Mouse (Mus musculus) liver, postnatal 0 days (tissue): ENCODE results near the gene Ebf3.

Source experiments
- CTCF ChIP-seq: sonication (generic); IDR thresholded peaks from 2 replicates; pipeline ENCODE4 v1.5.1; 2016; ENCODE audit warnings: antibody characterized with exemption, low read depth
- EP300 ChIP-seq: IDR thresholded peaks from 2 replicates; pipeline ENCODE4 v1.6.1; 2016; ENCODE audit warnings: antibody characterized with exemption, low read depth, mild to moderate bottlenecking

DNA sequence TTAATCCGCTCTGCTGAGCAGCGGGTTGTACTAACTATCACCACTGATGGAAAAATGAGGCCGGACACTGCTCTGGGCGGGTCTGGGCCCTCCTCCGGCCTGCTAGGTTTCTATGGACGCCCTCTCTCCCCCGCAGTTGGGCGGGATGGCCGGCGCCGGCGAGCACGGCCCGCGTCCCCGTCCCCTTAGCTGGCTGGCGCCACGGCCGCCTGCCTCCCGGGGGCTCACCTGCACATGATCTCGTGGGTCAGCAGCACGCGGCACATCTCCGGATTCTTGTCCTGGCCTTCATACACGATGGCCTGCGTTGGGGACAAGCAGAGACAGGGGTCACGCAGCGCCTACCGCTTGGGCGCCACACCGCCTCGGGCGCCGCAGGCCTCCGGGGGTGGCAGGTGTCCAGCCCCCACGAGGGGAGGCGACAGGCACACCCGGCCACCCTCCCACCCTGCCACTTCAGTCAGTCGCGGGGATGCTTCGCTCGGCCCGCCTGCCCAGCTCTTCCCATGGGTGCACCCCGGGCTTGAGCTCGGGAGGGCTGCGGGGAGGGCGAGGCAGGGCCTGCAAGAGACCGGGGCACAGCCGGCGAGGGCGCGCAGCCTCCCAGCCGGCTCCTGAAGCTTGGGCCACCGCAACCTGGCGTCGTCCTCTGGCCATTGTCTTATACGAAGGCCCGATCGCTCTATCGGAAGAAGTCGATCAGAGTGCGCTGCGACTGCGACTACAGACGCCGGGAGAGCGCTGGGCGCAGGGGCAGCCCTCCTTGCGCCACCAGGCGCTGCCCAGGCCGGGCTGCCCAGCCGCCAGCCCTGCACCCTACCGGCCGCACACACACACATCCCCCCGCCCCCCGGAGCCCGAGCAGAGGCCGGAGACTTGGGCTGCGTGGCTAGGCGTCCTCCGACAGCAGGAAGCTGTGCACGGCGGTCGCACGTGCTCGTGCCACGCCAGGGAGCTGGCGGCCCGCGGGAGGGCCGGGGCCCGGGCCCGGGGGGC lies 4.9 kb downstream of the Ebf3 start:
- TF ChIP-seq EP300 = no peak
- no peak for TF ChIP-seq CTCF
